Mouse (Mus musculus): ENCODE measurements around the gene Prss34. TPM values are rescaled to one million over a fixed set of nuclear protein-coding genes. Genes with fewer than 3 reads are reported as not detected.

Gene Prss34
- total RNA-seq (2023) = under 1 TPM in 1 of 2 experiments, not detected in 1; 0.76 TPM

GRCm38 (mm10) chr17:25298094-25298493, at the start of gene Prss34:
Gene Prss34 (plus strand): TSS chr17:25298394.

GRCm38 (mm10) chr17:25256140-25256754, 41.9 kb upstream of the Prss34 start, which contains the start of gene Baiap3:
Gene Baiap3 (minus strand): TSS chr17:25256364.

GRCm38 (mm10) chr17:25274571-25275346, 23.4 kb upstream of the Prss34 start, which contains the start of gene Ube2i:
Gene Ube2i (minus strand): TSS chr17:25274622.

GRCm38 (mm10) chr17:25308346-25308745, 10.2 kb downstream of the Prss34 start, which contains the start of gene Prss28:
Gene Prss28 (plus strand): TSS chr17:25308646.

GRCm38 (mm10) chr17:25318354-25318753, 20.2 kb downstream of the Prss34 start, which contains the start of gene Prss29:
Gene Prss29 (plus strand): TSS chr17:25318654.

GRCm38 (mm10) chr17:25345462-25345861, 47.3 kb downstream of the Prss34 start, which contains the start of gene Tpsab1:
Gene Tpsab1 (minus strand): TSS chr17:25345562.

Other genes starting within 250 kb of the Prss34 start
- gene Tmem204, start 214.8 kb upstream of the Prss34 start, total RNA-seq (2023) = not detected
- gene Telo2, start 182.4 kb upstream of the Prss34 start, total RNA-seq (2023) = 10 to 100 TPM; 39.2 to 46.6 TPM
- gene Ptx4, start 177.6 kb upstream of the Prss34 start, total RNA-seq (2023) = not detected
- gene Clcn7, start 165.0 kb upstream of the Prss34 start, total RNA-seq (2023) = 10 to 100 TPM; 44.0 to 44.4 TPM
- under 1 TPM in 1 of 2 experiments, not detected in 1; 0.47 TPM for gene Ccdc154, start 135.9 kb upstream of the Prss34 start, total RNA-seq (2023)
- gene Gm38655, start 122.9 kb upstream of the Prss34 start, total RNA-seq (2023) = not detected
- gene BC003965, start 113.8 kb upstream of the Prss34 start, total RNA-seq (2023) = 10 to 100 TPM; 16.3 to 19.8 TPM
- 10 to 100 TPM; 82.5 to 91.6 TPM for gene Unkl, start 110.0 kb upstream of the Prss34 start, total RNA-seq (2023)
- gene Gnptg, start 58.3 kb upstream of the Prss34 start, total RNA-seq (2023) = 10 to 100 TPM; 45.8 to 46.1 TPM
- 10 to 100 TPM; 27.9 to 28.7 TPM for gene Tsr3, start 58.2 kb upstream of the Prss34 start, total RNA-seq (2023)
- 10 to 100 TPM; 29.4 TPM for gene Baiap3, start 42.0 kb upstream of the Prss34 start, total RNA-seq (2023)
- 100 to 1,000 TPM; 421 to 426 TPM for gene Ube2i, start 23.8 kb upstream of the Prss34 start, total RNA-seq (2023)
- gene Prss28, start 10.3 kb downstream of the Prss34 start, total RNA-seq (2023) = not detected
- gene Prss29, start 20.3 kb downstream of the Prss34 start, total RNA-seq (2023) = not detected
- gene Tpsab1, start 47.2 kb downstream of the Prss34 start, total RNA-seq (2023) = 1 to 10 TPM in 1 of 2 experiments, not detected in 1; 1.1 TPM
- 1 to 10 TPM in 1 of 2 experiments, not detected in 1; 1.0 TPM for gene Tpsb2, start 67.9 kb downstream of the Prss34 start, total RNA-seq (2023)
- not detected for gene Tpsg1, start 70.9 kb downstream of the Prss34 start, total RNA-seq (2023)
- not detected for gene Cacna1h, start 135.4 kb downstream of the Prss34 start, total RNA-seq (2023)
- not detected for gene Tekt4, start 156.2 kb downstream of the Prss34 start, total RNA-seq (2023)
- not detected for gene Sstr5, start 198.9 kb downstream of the Prss34 start, total RNA-seq (2023)

All from T-cell, adult 66 days (primary cell).